Mouse (Mus musculus): Measurements from ENCODE around the gene Lsamp.
A peak's percentile ranks its signal among the peaks of the same experiment; 100 is the strongest.

The Lsamp gene

DNA sequence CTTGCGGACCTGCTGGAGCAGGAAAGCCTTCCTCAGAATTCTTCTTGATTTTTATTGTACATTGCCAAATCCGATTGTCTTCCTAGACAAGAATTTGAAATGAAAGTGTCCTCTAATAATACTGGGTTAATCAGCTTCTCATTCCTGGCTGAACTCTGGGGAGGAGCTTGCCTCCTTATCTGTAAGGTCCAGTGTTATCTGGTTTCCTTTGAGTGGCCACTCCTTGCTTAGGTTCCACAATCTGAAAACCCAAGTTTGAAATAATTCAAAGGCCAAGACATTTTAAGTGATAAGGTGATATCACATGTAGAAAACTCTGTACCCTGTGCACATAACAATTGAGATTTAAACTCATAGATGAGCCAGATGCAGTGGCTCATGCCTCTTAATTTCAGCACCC, 975.0 kb downstream of the Lsamp start:
- DNase-seq (ENCODE audit: low spot score), result no peak

DNA sequence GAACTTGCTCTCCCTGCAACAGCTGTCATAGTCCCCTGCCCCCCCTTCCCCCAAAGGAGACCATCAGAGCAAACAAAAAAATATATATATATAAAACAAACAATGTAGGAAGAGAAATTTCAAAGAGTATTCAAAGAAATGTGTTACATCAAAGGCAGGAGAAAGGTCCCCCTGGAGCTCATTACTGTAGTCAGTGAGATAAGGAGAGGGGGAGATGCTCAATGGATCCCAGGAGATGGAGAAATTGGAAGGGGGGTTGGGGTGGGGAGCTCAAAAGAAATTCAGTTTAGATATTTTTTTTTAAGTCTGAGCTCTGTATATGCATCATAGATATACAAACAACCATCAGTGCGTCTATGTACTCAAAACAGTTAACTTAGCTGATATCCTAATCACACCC, 976.4 kb downstream of the Lsamp start:
- no peak for DNase-seq (ENCODE audit: low spot score)

DNA sequence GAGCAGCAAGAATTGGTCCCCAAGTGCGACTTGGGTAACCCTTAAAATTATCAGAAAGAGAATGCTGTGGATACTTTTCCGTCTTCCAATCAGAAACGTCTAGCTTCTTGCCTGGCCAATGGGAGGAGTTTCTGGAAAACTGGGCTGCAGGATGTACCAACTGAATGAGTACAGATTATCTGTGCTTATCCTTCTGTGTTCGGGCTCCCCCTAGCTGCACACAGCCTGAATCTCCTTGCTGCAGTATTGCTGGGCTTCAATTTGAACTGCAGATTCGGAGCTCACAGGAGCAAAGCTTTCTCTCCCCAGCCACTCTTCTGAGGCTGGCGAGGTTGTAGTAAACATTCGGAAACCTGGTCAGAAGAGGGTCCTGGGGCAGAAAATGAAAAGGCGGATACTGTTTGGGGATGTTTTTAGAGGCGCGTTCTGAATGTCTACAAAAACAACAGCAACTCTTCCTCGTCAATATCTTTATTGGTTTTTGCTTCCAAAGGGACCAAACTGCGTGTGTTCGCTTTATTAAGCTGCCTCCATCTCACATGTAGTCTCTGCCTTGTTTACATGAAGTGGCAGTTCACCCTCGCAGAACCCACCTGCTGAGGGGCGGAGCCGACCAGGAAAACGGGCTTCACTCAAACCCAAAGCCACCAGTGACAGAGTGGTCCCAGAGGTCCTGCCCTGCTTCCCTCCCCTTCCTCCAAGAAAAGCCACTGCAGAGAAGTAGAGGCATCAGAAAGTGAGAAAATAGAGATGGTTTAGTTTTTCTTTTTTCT, 984.1 kb downstream of the Lsamp start:
- peak; percentile 20 for DNase-seq (ENCODE audit: low spot score)

DNA sequence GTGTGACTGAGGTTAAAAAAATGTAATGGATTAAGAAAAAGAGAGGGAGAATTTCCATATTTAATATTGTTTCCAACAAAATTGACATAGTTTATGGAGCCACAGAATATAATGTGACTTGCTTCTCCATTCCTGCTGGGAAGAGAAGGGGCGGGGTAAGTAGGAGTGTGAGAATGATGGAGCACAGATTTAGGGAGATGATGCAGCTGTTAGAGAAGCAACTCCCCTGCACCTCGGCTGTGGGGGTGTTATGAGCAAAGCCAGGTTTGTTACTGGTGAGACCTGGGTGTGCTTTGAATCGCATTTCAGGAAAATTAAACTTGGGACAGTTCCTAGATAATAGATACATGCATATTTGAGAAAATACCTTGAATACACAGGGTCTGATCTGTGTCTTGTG, 987.2 kb downstream of the Lsamp start:
- no peak for DNase-seq (ENCODE audit: low spot score)

DNA sequence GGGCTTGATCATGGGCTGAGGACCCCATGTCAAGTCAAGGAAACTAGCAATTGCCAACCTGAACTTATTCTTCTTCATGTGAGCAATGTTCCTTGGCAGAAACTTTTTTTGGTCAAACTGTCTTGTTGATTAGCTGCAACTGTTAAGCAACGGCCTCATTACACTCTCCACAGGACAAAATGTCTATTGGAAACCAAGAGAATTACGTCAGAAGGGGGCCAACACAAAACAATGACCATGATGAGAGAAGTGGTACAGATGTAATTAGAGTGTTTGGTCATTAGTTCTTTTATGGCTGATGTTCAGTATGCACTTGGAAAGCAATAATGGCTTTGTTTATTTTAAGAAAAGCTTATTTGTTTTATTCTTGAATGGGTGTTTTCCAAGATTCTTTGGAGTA, 989.9 kb downstream of the Lsamp start:
- no peak for DNase-seq (ENCODE audit: low spot score)

DNA sequence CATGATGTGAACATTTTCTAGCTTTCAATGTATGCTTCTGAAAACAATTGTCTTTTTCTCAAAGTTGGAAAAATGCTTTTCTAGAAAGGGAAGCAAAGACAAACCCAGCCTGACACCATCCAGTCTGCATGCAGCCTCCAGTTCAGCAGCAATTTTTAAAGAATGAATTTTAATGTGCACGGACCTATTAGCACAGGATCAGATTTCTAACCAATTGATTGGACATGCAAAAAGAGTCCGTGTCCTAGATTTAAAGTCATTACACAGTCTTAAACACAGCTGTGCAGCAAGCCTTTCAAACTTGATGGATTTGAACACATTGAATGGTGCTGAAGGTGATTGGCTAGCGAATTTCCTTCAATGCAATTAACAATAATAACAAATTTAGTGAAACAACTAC, 998.9 kb downstream of the Lsamp start:
- no peak for DNase-seq (ENCODE audit: low spot score)

DNA sequence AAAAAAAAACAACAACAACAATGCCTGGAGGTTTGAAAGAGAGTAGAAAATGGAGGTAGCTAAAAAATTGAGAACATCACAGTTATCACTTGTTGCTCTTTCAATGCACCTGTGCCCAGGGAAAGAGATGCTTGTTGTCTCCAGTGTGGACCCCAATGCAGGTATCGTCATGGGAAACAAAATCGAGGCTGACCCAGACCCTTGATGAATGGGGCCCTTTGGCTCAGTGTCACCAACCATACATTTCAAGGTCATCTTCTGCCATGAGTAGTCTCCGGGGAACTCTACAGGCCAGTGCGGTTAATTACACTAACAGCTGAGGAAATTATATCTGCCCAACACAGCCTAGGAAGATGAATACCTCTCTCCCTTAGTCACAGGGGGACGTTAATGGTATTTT, 1023.4 kb downstream of the Lsamp start:
- DNase-seq (ENCODE audit: low spot score), result no peak

DNA sequence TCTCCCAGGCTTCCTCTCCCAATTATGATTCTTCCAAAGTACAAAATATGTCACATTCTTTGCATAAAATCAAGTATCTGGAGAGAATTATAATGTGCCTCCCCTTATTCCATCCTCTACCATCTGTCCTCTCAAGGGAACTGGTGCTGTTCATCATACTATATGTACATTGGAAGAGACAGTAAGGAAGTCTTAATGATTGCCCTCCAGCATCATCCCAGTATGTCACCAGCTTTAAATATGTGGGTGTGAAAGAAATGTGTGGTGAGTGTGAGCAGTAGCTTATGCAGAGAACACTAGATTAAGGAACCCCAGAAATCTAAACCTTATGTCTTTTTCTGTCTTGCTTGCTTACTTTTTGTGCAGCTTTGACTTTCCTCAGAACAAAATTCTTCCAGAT, 1050.6 kb downstream of the Lsamp start:
- DNase-seq (ENCODE audit: low spot score), result no peak

DNA sequence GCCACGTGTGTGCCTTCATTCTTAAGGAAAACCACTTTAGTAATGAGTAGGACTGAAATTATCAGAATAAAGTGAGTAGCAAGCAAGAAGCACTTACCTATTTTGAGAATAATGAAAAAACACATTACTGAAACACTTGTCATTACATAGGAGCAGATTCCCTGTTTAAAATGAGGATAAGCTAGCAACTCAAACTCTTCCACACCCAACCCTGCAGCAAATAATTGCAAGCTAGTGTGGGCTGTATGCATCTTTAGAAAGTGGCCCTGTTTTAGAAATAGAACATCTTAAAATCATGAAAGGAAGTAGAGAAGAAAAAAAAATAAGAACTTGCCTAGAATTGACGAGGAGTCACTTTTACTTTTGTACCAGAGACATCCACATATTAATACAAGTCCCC, 1057.5 kb downstream of the Lsamp start:
- DNase-seq (ENCODE audit: low spot score), result no peak

DNA sequence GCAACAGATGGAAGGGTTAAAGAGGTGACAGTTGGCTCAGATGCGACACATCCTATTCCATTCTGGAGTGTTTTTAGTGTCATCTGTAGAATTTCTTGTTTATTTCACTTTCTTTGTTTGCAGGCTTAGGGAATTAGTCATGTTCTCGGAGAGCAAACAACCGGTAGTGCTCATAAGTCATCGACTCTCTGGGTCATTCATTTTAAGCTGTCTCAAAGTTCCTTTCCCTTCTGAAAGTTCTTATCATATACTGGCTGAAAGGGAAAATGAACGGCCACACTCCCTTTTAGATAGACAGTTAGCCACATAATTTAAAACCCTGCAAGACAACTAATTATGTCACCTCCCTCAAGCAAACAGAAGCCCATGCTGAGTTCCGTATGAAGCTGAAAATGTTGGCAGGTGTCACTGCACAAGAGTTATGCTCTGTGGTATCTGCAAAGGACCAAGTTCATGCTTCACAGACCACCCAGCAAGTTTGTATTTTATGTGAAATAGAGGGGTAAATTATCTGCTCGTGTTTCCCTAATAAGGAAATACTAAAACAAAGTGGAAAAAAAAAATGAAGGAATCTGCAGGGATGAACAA, 1079.2 kb downstream of the Lsamp start:
- DNase-seq (ENCODE audit: low spot score), result no peak

DNA sequence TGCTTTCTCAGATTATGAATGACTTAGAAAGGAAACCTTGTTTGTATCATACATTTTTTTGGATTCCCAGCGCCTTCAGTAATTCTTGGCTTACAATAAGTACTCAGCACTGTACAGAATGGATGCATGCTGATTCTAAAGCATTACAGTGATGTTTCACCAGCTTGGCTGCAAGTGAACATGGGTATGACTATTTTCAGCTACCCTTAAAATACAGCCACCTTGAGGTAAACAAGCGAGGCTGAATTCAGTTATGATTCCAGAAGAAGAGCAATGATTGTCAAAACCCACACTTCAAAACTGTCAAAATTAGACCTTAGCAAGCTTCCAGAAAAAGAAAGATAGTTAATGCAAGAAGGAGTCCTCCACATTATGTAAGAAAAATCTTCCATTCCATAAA, 1089.3 kb downstream of the Lsamp start:
- no peak for DNase-seq (ENCODE audit: low spot score)

DNA sequence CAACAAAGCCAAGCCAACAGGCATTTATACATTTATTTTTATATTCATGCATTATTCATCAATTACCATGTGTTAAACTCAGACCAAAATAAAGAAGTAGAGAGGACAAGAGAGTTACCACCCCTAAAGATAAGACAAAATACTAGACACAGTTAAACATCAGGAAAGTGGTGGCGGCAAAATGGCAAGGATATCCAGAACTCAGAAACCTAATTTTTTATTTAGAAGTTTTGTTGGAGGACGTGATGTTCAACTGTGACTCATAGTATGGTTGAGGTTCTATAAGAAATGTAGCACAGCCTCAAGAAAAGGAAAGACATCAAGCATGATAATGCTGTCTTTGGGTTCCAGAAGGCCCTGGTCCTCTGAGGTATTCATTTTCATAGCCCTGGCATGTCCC, 1104.5 kb downstream of the Lsamp start:
- no peak for DNase-seq (ENCODE audit: low spot score)

DNA sequence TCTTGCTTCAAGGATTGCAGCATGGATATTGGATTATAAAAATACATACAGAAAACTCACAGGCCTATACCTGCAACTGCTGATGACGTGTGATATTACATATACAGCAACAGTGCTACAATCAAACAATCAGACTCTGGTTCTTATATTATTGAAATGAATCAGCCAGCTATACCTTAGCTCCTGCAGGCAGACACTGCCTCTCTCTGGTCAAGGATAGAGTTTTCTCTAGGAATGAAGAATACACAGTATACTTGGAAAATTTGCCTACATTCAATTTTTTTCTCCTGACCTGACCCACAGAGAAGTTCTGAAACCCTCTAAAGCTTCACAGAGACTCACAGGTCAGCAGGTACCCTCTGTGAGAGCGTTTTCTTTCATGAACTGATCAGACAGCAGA, 1105.9 kb downstream of the Lsamp start:
- DNase-seq (ENCODE audit: low spot score), result no peak

DNA sequence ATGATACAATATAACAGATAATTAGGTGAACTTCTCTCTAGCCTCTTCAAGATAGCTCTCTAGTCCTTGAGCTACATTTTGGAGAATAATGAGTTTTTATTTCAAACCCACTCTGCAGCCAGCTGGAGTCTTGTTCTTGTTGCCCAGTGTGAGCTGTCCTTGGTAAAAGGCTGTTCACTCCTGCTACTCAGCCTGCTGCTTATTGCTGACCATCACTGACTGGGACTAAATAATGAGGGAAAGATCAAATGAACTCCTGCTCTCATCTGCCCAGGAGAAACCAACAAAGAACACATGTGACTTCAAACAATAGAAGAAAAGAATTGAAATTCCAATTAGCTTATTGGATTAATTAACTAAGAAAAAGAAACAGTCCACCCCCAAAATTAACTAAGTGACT, 1107.1 kb downstream of the Lsamp start:
- DNase-seq (ENCODE audit: low spot score), result no peak

DNA sequence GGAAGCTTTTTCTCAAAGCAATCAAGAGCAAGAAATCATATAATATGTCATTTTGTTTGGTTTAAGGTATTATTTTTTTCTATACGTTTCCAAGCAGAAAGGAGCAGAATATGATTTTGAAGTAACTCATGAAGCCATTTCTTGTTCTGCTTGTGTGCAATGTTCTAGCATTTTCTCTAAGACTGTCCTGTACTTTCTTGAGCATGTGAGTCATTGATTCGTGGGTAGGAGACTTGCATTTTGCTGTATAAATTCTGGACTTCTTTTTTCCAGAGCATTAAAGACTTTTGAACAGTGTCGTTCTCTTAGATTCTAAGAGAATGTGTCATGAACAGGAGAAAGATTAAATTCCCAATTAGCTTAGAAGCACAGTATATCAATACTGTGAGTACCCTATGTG, 1118.6 kb downstream of the Lsamp start:
- DNase-seq (ENCODE audit: low spot score), result no peak

DNA sequence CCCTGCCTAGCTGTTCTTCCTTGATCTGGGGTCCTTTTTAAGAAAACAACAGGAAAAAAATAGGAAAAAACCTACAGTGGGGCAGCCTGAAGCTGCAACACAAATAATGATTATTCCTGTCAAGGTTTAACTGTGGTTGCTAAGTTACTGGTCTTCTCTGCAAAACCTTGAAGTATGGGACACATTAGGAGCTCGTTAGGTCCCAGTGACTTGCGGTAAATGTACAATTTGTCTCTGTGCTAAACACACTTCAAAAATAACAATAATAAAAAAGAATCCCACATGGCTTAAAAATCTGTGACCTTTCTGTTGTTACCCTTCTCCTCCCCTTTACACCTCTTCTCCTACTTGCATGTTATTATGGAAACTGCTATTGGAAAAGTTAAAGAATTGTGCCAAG, 1140.2 kb downstream of the Lsamp start:
- DNase-seq (ENCODE audit: low spot score), result no peak

DNA sequence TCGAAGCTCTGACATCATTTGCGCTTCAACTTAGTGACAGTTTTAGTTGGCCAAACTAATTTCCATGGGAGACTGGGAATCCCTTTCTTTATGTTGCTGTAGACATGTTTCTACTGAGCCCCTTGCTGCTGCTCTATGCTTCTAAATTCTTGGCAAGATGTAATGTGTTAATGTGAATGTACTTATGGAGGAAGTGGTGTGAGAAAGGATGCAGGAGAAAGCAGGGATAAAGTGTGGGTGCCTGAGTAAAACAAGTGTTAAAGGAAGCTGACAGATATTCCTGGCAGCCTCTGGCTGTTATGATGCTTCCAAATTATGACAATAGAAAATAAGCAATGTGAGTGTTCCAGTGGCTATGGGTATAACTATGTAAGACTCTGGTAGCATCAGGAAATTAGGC, 1140.9 kb downstream of the Lsamp start:
- no peak for DNase-seq (ENCODE audit: low spot score)

DNA sequence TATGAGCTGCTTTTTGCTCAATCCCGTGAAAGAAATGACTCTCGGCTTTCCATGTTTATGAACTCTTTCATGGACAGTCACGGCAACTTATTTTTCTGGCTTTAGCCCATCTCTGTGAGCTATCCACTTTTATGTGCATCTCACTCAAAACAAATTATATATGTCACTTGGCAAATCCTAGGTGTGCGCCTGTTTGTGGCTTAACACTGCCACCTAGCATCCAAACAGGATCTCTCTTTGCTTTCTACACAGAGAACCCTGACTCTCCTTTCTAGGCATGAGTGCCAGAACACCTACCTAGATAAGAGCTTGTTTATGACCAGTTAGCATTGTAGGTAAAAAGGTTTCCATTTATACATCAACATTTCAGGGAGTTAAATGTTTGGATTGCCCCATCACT, 1146.9 kb downstream of the Lsamp start:
- no peak for DNase-seq (ENCODE audit: low spot score)

DNA sequence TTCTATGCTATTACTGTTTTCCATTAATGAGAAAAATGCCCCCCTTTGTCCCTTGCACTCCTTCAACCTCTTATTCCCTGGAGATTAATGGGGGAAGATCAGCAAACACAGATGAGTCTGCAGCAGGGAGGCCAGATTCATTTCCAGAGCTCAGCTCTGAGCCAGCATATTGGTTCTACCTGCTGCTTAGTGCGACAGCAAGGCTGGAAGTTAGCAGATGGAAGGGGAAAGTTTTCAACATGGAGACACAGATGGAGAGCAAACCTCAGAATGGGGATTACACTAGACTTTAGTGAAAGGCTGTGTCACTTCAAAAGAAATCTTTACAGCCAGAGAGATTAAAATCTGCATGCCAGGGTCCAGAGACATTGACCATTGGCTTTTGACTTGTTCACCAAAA, 1188.7 kb downstream of the Lsamp start:
- no peak for DNase-seq (ENCODE audit: low spot score)

DNA sequence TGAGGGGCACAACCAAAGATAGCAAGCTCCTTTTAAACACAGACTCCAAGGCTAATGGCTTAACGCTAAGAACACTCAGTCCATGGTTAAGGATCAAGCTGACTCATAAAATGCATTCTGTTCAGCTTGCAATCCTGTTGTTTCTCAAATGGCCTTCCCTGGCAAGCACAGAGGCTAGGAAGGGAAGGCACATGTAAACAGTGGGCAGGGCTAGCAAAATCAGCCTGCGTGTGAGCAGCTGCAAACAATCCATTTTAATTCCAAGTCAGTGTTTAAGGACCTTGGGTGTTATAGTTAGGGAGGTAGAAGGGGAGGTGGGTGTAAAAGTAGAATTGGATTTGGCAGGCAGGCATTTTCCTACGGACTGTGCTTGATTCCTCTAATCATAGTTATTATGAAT, 1195.4 kb downstream of the Lsamp start:
- DNase-seq (ENCODE audit: low spot score), result no peak

DNA sequence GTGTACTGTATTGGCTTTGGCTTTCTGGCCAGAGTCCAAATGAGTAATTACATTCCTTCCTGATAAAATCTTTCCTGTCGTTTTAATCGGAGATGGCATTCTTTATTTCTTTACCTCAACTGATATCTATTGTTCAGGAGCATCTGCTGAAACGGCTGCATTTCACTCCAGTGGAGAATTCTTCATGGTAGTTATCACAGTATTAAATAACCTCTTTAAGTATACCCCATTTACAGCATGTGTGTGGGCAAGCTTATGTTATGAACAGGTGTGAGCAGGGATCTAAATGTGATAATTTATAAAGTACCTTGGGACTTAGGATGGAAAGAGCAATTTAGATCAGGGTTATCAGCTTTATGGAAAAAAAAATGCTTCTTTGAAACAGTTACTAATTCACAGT, 1196.7 kb downstream of the Lsamp start:
- no peak for DNase-seq (ENCODE audit: low spot score)

DNA sequence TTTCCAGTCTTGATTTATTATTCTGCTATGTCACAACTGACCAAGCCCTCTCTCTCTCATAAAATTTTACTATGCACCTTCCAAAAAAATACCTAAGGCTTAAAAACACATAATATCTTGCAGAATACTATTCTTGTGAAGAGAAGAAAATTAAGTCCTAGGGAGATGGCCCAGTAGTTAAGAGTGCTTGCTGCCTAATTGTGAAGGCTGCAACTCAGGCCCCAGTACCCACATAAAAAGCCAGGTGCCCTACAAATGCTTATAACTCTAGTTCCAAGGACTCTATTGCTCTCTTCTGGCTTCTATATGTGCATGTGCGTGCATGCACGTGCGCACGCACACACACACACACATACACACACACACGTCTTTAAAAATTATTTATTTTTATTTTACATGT, 1225.9 kb downstream of the Lsamp start:
- no peak for DNase-seq (ENCODE audit: low spot score)

DNA sequence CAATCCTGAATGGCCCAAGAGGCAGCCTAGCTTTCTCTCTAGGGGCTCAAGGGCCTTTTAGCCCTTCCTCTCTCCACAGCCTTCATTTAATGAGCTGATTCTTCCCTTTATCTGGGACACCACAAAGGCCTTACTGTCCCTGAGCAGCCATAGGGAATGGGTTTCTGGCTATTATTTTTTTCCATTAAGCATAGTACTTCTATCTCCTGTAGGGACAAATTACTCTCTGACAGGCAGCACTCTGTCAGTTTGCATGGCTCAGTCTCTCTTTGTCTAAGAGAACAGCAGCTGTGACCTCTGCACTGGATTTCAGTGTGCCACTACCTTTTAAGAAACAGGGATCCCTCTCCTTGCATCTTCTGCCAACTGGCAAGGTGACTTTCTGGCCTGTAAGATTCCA, 1251.7 kb downstream of the Lsamp start:
- DNase-seq (ENCODE audit: low spot score), result no peak

DNA sequence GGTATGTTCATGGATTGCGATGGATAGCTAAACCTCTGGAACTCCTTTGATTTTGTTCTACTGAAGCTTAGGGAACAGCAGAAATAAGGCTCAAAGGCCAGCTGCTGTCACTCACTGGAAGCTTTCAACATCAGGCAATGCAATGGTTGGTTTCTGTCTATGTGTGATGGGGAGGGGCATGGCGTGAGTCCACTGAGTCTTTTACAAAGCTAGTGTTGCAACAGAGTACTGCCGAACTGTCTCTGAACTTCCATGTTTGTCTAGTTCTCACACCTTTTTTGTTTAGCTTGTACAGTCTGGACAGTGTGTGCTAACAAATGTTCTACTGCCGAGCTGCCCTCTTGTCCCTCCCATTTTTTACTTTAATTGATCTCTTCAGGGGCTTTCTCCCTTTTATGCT, 1258.7 kb downstream of the Lsamp start:
- no peak for DNase-seq (ENCODE audit: low spot score)

Measured in ovary, adult 18-20 months (tissue).